Mouse (Mus musculus) neural tube, embryonic 15.5 days (tissue): ENCODE results near the gene Mtg1. TPM values are rescaled to one million over a fixed set of nuclear protein-coding genes. Genes with fewer than 3 reads are reported as not detected.

Experiments
- ATAC-seq: fragments of 200-750 bp; cut with Nextera tagmentation; 2 replicates; pipeline ENCODE4 v1.8.0; 2017; ENCODE audit warnings: mild to moderate bottlenecking, moderate TSS enrichment, moderate library complexity; ENCODE audit not compliant: low FRiP score
- H3K27ac ChIP-seq: fragments of 300-500 bp; sonication (generic); replicated peaks from 2 replicates; pipeline ENCODE4 v1.5.1; 2015; ENCODE audit warnings: mild to moderate bottlenecking, inconsistent platforms
- H3K27me3 ChIP-seq: fragments of 300-500 bp; sonication (generic); replicated peaks from 2 replicates; pipeline ENCODE4 v1.6.1; 2015; ENCODE audit warnings: inconsistent platforms
- H3K36me3 ChIP-seq: fragments of 300-500 bp; sonication (generic); 2 replicates; pipeline ENCODE4 v1.6.1; 2015; ENCODE audit warnings: inconsistent platforms
- H3K4me1 ChIP-seq: fragments of 300-500 bp; sonication (generic); 2 replicates; pipeline ENCODE4 v1.6.1; 2015; ENCODE audit warnings: inconsistent platforms
- H3K4me2 ChIP-seq: fragments of 300-500 bp; sonication (generic); 2 replicates; pipeline ENCODE4 v1.6.1; 2015; ENCODE audit warnings: inconsistent platforms, mild to moderate bottlenecking, moderate library complexity
- H3K4me3 ChIP-seq: fragments of 300-500 bp; sonication (generic); replicated peaks from 2 replicates; pipeline ENCODE4 v1.5.1; 2015; ENCODE audit warnings: mild to moderate bottlenecking, inconsistent platforms
- H3K9ac ChIP-seq: fragments of 300-500 bp; sonication (generic); replicated peaks from 2 replicates; pipeline ENCODE4 v1.6.1; 2015; ENCODE audit warnings: mild to moderate bottlenecking, inconsistent platforms
- H3K9me3 ChIP-seq: fragments of 300-500 bp; sonication (generic); replicated peaks from 2 replicates; pipeline ENCODE4 v1.6.1; 2016; ENCODE audit warnings: inconsistent platforms
- WGBS: fragments of 180-500 bp; shearing (Covaris S2); methylation state at CpG from one replicate; pipeline ENCODE4 v1.1.7; 2015; ENCODE audit warnings: mixed read lengths; 5-methylcytosine and 5-hydroxymethylcytosine counted together
- polyA plus RNA-seq: library from polyadenylated mRNA; unstranded; fragments of >200 nt; fragmentation: Nextera tagmentation; extraction: Ambion mirVana; gene quantifications from 2 replicates; pipeline ENCODE4 v1.2.1, GENCODE M21; 2015

The Mtg1 gene
- polyA plus RNA-seq, 1 experiment from 2014 or later = 30.0 TPM

GRCm38 (mm10) chr7:140170863-140171262 lies 33.5 kb downstream of the Mtg1 start:
- Histone ChIP-seq H3K27me3 (no peaks in the 10 kb centered on the region), H3K4me3 (no peak overlapping the region), H3K9ac (no peak overlapping the region), H3K27ac (no peak overlapping the region), H3K36me3 (no peaks in the 10 kb centered on the region), H3K4me2 (no peak overlapping the region), H3K4me1 (no peaks in the 10 kb centered on the region), H3K9me3 (no peaks in the 10 kb centered on the region)
- WGBS = 96% methylated on average over 3 of the region's 3 CpGs
- no peak for ATAC-seq

- Histone ChIP-seq H3K27ac (no peak within 1 kb of the TSS), H3K4me3 (no peak within 1 kb of the TSS), H3K36me3 (no peaks in the 10 kb centered on the region), H3K4me2 (no peak within 1 kb of the TSS), H3K4me1 (no peaks in the 10 kb centered on the region), H3K9me3 (no peaks in the 10 kb centered on the region), H3K27me3 (no peaks in the 10 kb centered on the region), H3K9ac (no peak within 1 kb of the TSS)
- ATAC-seq = no peak
- WGBS = 58% methylated on average over 1 of the region's 1 CpGs
These were observed 35.6 kb downstream of the Mtg1 start, which contains the start of gene Olfr523 for GRCm38 (mm10) chr7:140172936-140173335. Olfr523 (plus strand) TSS chr7:140173217.

GRCm38 (mm10) chr7:140179176-140179575 lies 41.8 kb downstream of the Mtg1 start:
- H3K4me1 ChIP-seq = no peaks in the 10 kb centered on the region
- WGBS = 94% methylated on average over 2 of the region's 2 CpGs
- H3K4me3 ChIP-seq = no peak overlapping the region
- no peaks in the 10 kb centered on the region for H3K27me3 ChIP-seq
- ATAC-seq = no peak
- no peak overlapping the region for H3K9ac ChIP-seq
- no peak overlapping the region for H3K27ac ChIP-seq
- no peaks in the 10 kb centered on the region for H3K9me3 ChIP-seq
- no peak overlapping the region for H3K4me2 ChIP-seq
- H3K36me3 ChIP-seq = no peaks in the 10 kb centered on the region

GRCm38 (mm10) chr7:140180692-140181091 lies 43.3 kb downstream of the Mtg1 start:
- no peak for ATAC-seq
- WGBS = 84% methylated on average over 2 of the region's 2 CpGs

GRCm38 (mm10) chr7:140184206-140184605 lies 46.8 kb downstream of the Mtg1 start:
- H3K9me3 ChIP-seq = no peaks in the 10 kb centered on the region
- no peaks in the 10 kb centered on the region for H3K4me1 ChIP-seq
- no peak overlapping the region for H3K4me2 ChIP-seq
- no peak overlapping the region for H3K4me3 ChIP-seq
- H3K27ac ChIP-seq = no peak overlapping the region
- no peaks in the 10 kb centered on the region for H3K36me3 ChIP-seq
- 90% methylated on average over 4 of the region's 4 CpGs for WGBS
- no peaks in the 10 kb centered on the region for H3K27me3 ChIP-seq
- no peak for ATAC-seq
- H3K9ac ChIP-seq = no peak overlapping the region

More at GRCm38 (mm10) chr7:140180692-140181091, 43.3 kb downstream of the Mtg1 start:
- Histone ChIP-seq H3K4me2 (no peak overlapping the region), H3K36me3 (no peaks in the 10 kb centered on the region), H3K27ac (no peak overlapping the region), H3K9ac (no peak overlapping the region), H3K4me3 (no peak overlapping the region), H3K27me3 (no peaks in the 10 kb centered on the region), H3K9me3 (no peaks in the 10 kb centered on the region), H3K4me1 (no peaks in the 10 kb centered on the region)

- Histone ChIP-seq H3K9ac (no peak overlapping the region), H3K27me3 (no peaks in the 10 kb centered on the region), H3K4me2 (no peak overlapping the region), H3K36me3 (no peaks in the 10 kb centered on the region), H3K4me3 (no peak overlapping the region), H3K4me1 (no peaks in the 10 kb centered on the region), H3K27ac (no peak overlapping the region), H3K9me3 (no peaks in the 10 kb centered on the region)
- ATAC-seq = no peak
- 57% methylated on average over 18 of the region's 18 CpGs for WGBS
These were observed 49.6 kb downstream of the Mtg1 start for GRCm38 (mm10) chr7:140186646-140187620.

- Histone ChIP-seq H3K9me3 (no peaks in the 10 kb centered on the region), H3K4me2 (no peak overlapping the region), H3K36me3 (no peaks in the 10 kb centered on the region), H3K4me3 (no peak overlapping the region), H3K27ac (no peak overlapping the region), H3K9ac (no peak overlapping the region), H3K4me1 (no peaks in the 10 kb centered on the region), H3K27me3 (no peaks in the 10 kb centered on the region)
- WGBS = 83% methylated on average over 7 of the region's 7 CpGs
- ATAC-seq = no peak
These were observed 50.5 kb downstream of the Mtg1 start for GRCm38 (mm10) chr7:140187721-140188390.

GRCm38 (mm10) chr7:140188391-140189328 lies 51.3 kb downstream of the Mtg1 start:
- no peak overlapping the region for H3K9ac ChIP-seq
- no peaks in the 10 kb centered on the region for H3K27me3 ChIP-seq
- H3K27ac ChIP-seq = no peak overlapping the region
- no peaks in the 10 kb centered on the region for H3K36me3 ChIP-seq
- WGBS = 61% methylated on average over 4 of the region's 4 CpGs
- H3K9me3 ChIP-seq = no peaks in the 10 kb centered on the region
- H3K4me3 ChIP-seq = no peak overlapping the region
- ATAC-seq = no peak
- no peaks in the 10 kb centered on the region for H3K4me1 ChIP-seq
- no peak overlapping the region for H3K4me2 ChIP-seq

GRCm38 (mm10) chr7:140190435-140190834 lies 53.1 kb downstream of the Mtg1 start:
- Histone ChIP-seq H3K27ac (no peak overlapping the region), H3K9ac (no peak overlapping the region), H3K4me1 (no peaks in the 10 kb centered on the region), H3K27me3 (no peaks in the 10 kb centered on the region), H3K36me3 (no peaks in the 10 kb centered on the region), H3K4me3 (no peak overlapping the region), H3K4me2 (no peak overlapping the region), H3K9me3 (no peaks in the 10 kb centered on the region)
- ATAC-seq = no peak
- WGBS = 92% methylated on average over 1 of the region's 1 CpGs

GRCm38 (mm10) chr7:140192445-140192844 lies 55.1 kb downstream of the Mtg1 start:
- H3K9ac ChIP-seq = no peak overlapping the region
- WGBS = 64% methylated on average over 2 of the region's 2 CpGs
- H3K4me2 ChIP-seq = no peak overlapping the region
- H3K27me3 ChIP-seq = no peaks in the 10 kb centered on the region
- H3K4me1 ChIP-seq = no peaks in the 10 kb centered on the region
- no peak for ATAC-seq
- H3K4me3 ChIP-seq = no peak overlapping the region
- no peaks in the 10 kb centered on the region for H3K9me3 ChIP-seq
- H3K27ac ChIP-seq = no peak overlapping the region
- H3K36me3 ChIP-seq = no peaks in the 10 kb centered on the region

GRCm38 (mm10) chr7:140192851-140193250 lies 55.5 kb downstream of the Mtg1 start:
- H3K4me3 ChIP-seq = no peak overlapping the region
- WGBS = 88% methylated on average over 2 of the region's 2 CpGs
- no peak for ATAC-seq

More at GRCm38 (mm10) chr7:140192851-140193250, 55.5 kb downstream of the Mtg1 start:
- Histone ChIP-seq H3K27ac (no peak overlapping the region), H3K4me1 (no peaks in the 10 kb centered on the region), H3K9me3 (no peaks in the 10 kb centered on the region), H3K27me3 (no peaks in the 10 kb centered on the region), H3K36me3 (no peaks in the 10 kb centered on the region), H3K9ac (no peak overlapping the region), H3K4me2 (no peak overlapping the region)
